Mouse (Mus musculus): Measurements from ENCODE around the gene Mybphl.

GRCm38 (mm10) chr3:108384425-108384824 lies 19.7 kb downstream of the Mybphl start:
- TF ChIP-seq POLR2AphosphoS5 (IDR thresholded peaks at IDR 0.05; ENCODE audit: insufficient replicate concordance, low read depth, low read length): no peak
- TF ChIP-seq CTCF (IDR thresholded peaks at IDR 0.05; ENCODE audit: low read depth, low read length): no peak
- TF ChIP-seq GATA1 (IDR thresholded peaks at IDR 0.05; ENCODE audit: borderline replicate concordance, low read length): no peak
- no peak for TF ChIP-seq TAL1 (conservative IDR thresholded peaks at IDR 0.05; ENCODE audit: low read depth, low read length)
- TF ChIP-seq GATA2 (IDR thresholded peaks at IDR 0.05; ENCODE audit: borderline replicate concordance, low read depth, low read length): no peak

Measured in G1E (cell line).